Mouse (Mus musculus): ENCODE data around the gene Trim69.

GRCm38 (mm10) chr2:122161542-122161941, 1.0 kb downstream of the Trim69 start:
- TF ChIP-seq CTCF (IDR thresholded peaks at IDR 0.05; ENCODE audit: borderline replicate concordance, control insufficient read depth, extremely low read depth, insufficient read depth, low read length, poor library complexity) (no peak), POLR2A (IDR thresholded peaks at IDR 0.05; ENCODE audit: control insufficient read depth, extremely low read depth, insufficient read depth, low read length, poor library complexity) (no peak)

Data from thymus, adult 2 months (tissue).